Mouse (Mus musculus): ENCODE measurements at regions not wholly inside any gene's neighbourhood (a gene's known extent, or its start where the extent isn't known, plus 50 kb on each side); places are given as distances from the start of the nearest gene placed in this dataset.
A peak's percentile ranks its signal among the peaks of the same experiment; 100 is the strongest.

DNA sequence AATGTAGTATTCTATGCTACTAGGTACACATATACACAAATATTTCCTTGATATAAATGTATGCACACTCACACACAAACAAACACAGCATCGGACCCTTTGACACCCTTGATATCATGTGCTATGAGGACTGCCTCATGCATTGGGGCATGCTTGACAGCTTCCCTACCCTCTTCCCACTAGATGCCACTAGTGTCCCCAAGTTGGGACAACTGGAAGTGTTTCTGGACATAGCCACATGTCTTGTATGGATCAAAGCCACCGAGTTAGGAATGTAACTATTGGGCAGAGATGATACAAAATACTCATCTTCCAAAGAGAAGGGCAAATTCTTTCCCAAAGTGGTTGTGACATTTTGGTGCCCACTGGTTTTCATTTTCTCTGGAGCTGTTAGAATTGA, 565.2 kb upstream of the Id4 start:
- no peaks in the 10 kb centered on the region for H3K27me3 ChIP-seq
- H3K9me3 ChIP-seq (replicated peaks), result no peaks in the 10 kb centered on the region
- H3K36me3 ChIP-seq (replicated peaks), result no peaks in the 10 kb centered on the region
- no peak overlapping the region for H3K4me2 ChIP-seq
- WGBS (ENCODE audit: insufficient replicate concordance), result 62% methylated on average over 2 of the region's 2 CpGs
- no peak overlapping the region for H3K27ac ChIP-seq (replicated peaks)
- H3K4me3 ChIP-seq (replicated peaks), result no peak overlapping the region
- H3K9ac ChIP-seq, result no peak overlapping the region
- no peak for ATAC-seq (ENCODE audit: insufficient read depth)
- no peaks in the 10 kb centered on the region for H3K4me1 ChIP-seq (replicated peaks)

GRCm38 (mm10) chr13:47700556-47700955, 560.5 kb upstream of the Id4 start:
- H3K4me3 ChIP-seq (replicated peaks), result no peak overlapping the region
- no peak overlapping the region for H3K9ac ChIP-seq
- H3K36me3 ChIP-seq (replicated peaks), result no peaks in the 10 kb centered on the region
- H3K4me2 ChIP-seq, result no peak overlapping the region
- H3K9me3 ChIP-seq (replicated peaks), result no peaks in the 10 kb centered on the region
- no peak overlapping the region for H3K27ac ChIP-seq (replicated peaks)
- WGBS (ENCODE audit: insufficient replicate concordance), result 47% methylated on average over 3 of the region's 3 CpGs
- H3K27me3 ChIP-seq, result no peaks in the 10 kb centered on the region
- ATAC-seq (ENCODE audit: insufficient read depth), result no peak
- H3K4me1 ChIP-seq (replicated peaks), result no peaks in the 10 kb centered on the region

GRCm38 (mm10) chr13:47707961-47708609, 552.9 kb upstream of the Id4 start:
- no peak for ATAC-seq (ENCODE audit: insufficient read depth)
- no peak overlapping the region for H3K4me2 ChIP-seq
- no peaks in the 10 kb centered on the region for H3K4me1 ChIP-seq (replicated peaks)
- H3K27ac ChIP-seq (replicated peaks), result no peak overlapping the region
- 75% methylated on average over 18 of the region's 18 CpGs for WGBS (ENCODE audit: insufficient replicate concordance)
- H3K4me3 ChIP-seq (replicated peaks), result no peak overlapping the region
- H3K36me3 ChIP-seq (replicated peaks), result no peaks in the 10 kb centered on the region
- H3K9me3 ChIP-seq (replicated peaks), result no peaks in the 10 kb centered on the region
- H3K9ac ChIP-seq, result no peak overlapping the region
- H3K27me3 ChIP-seq, result no peaks in the 10 kb centered on the region

DNA sequence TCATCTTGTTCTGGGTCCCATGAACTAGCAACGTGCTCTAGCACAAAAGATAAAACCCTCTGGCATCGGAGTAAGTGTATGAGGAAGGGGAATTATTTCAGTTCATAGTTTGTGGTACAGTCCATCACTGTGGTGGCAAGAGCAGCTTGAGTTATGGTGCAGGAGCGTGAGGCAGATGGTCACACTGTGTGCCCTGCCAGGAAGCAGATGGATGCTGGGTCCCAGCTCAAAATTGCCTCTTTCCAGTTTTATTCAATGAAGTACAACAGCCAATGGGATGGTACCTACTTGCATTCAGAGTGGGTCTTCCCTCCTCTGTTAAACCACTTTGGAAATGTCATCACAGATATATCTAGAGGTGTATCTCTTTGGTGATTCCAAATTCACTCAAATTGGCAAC, 551.7 kb upstream of the Id4 start:
- H3K27ac ChIP-seq (replicated peaks), result no peak overlapping the region
- H3K4me1 ChIP-seq (replicated peaks), result no peaks in the 10 kb centered on the region
- no peak overlapping the region for H3K4me3 ChIP-seq (replicated peaks)
- no peak for ATAC-seq (ENCODE audit: insufficient read depth)
- no peak overlapping the region for H3K9ac ChIP-seq
- no peaks in the 10 kb centered on the region for H3K36me3 ChIP-seq (replicated peaks)
- no peak overlapping the region for H3K4me2 ChIP-seq
- H3K9me3 ChIP-seq (replicated peaks), result no peaks in the 10 kb centered on the region
- H3K27me3 ChIP-seq, result no peaks in the 10 kb centered on the region
- WGBS (ENCODE audit: insufficient replicate concordance), result 60% methylated on average over 3 of the region's 3 CpGs

DNA sequence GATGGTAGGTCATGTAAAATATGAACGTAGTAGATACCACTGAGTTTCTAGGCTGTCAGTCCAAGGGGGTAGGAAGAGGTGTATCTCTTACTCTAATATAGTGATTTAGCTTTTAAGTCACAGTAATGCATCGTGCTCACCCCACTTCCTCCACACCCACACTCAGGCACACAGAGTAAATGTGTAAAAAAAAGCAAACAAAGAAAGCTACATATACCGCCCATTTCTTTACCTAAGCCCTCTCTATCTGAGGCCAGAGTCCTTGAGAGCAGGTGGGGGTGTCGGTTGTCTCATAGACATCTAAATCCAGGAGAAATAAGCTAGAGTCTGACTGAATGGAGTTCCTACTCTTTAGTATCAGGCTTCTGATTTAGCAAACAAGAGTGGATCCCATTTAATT, 548.5 kb upstream of the Id4 start:
- Histone ChIP-seq H3K36me3 (replicated peaks) (no peaks in the 10 kb centered on the region), H3K9ac (no peak overlapping the region), H3K4me1 (replicated peaks) (no peaks in the 10 kb centered on the region), H3K4me2 (no peak overlapping the region), H3K27me3 (no peaks in the 10 kb centered on the region), H3K9me3 (replicated peaks) (no peaks in the 10 kb centered on the region), H3K27ac (replicated peaks) (no peak overlapping the region), H3K4me3 (replicated peaks) (no peak overlapping the region)
- ATAC-seq (ENCODE audit: insufficient read depth), result peak; percentile 75
- WGBS (ENCODE audit: insufficient replicate concordance), result 45% methylated on average over 4 of the region's 4 CpGs

DNA sequence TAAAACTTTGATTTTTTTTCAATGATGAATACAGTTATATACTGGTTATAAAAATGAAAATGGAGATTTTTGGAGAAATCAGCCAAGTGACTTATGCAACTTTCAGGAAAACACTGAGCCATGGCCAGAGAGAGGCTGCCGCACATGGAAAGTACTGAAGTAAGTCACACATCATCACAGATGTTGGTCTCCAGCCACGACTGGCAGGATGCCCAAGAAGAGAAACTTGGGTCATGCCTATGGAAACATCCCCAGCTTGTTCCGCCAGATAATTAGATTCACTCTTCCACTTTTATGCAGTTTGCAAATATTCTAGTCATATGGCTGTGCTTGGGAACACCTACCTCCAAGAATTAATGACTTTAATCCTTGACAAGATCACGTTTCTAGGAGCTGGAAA, 544.8 kb upstream of the Id4 start:
- no peaks in the 10 kb centered on the region for H3K9me3 ChIP-seq (replicated peaks)
- no peaks in the 10 kb centered on the region for H3K27me3 ChIP-seq
- no peak overlapping the region for H3K4me2 ChIP-seq
- WGBS (ENCODE audit: insufficient replicate concordance), result 51% methylated on average over 4 of the region's 4 CpGs
- no peaks in the 10 kb centered on the region for H3K36me3 ChIP-seq (replicated peaks)
- no peak for ATAC-seq (ENCODE audit: insufficient read depth)
- no peak overlapping the region for H3K9ac ChIP-seq
- no peak overlapping the region for H3K27ac ChIP-seq (replicated peaks)
- no peak overlapping the region for H3K4me3 ChIP-seq (replicated peaks)
- no peaks in the 10 kb centered on the region for H3K4me1 ChIP-seq (replicated peaks)

DNA sequence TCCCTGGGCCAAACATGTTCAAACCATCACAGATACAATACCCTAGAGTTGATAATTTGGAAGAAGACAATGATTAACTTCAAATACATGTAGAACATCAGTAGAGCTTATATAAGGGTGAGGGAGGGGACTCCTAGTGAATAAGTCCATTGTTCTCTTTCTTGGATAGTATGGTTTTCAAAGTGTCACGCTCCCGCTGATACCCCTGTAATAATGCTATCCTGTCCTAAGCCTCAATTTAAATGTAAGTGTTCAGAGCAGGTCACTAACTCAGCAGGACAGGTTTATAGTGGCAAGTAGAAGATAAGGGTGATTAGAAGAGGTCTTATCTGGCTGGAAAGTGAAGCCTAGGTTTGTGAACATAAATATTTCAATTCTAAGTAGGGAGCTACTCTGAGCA, 540.4 kb upstream of the Id4 start:
- H3K27ac ChIP-seq (replicated peaks), result no peak overlapping the region
- no peaks in the 10 kb centered on the region for H3K36me3 ChIP-seq (replicated peaks)
- no peaks in the 10 kb centered on the region for H3K4me1 ChIP-seq (replicated peaks)
- ATAC-seq (ENCODE audit: insufficient read depth), result no peak
- 86% methylated on average over 2 of the region's 2 CpGs for WGBS (ENCODE audit: insufficient replicate concordance)
- H3K4me2 ChIP-seq, result no peak overlapping the region
- H3K9me3 ChIP-seq (replicated peaks), result 0 out of 2 replicates have a peak, but pooled peaks cover 2% of the 10 kb centered on the region
- H3K4me3 ChIP-seq (replicated peaks), result no peak overlapping the region
- H3K9ac ChIP-seq, result no peak overlapping the region
- no peaks in the 10 kb centered on the region for H3K27me3 ChIP-seq

- no peak overlapping the region for H3K4me3 ChIP-seq (replicated peaks)
- no peaks in the 10 kb centered on the region for H3K9me3 ChIP-seq (replicated peaks)
- H3K4me1 ChIP-seq (replicated peaks), result no peaks in the 10 kb centered on the region
- H3K36me3 ChIP-seq (replicated peaks), result no peaks in the 10 kb centered on the region
- H3K4me2 ChIP-seq, result no peak overlapping the region
- WGBS (ENCODE audit: insufficient replicate concordance), result 37% methylated on average over 1 of the region's 1 CpGs
- no peaks in the 10 kb centered on the region for H3K27me3 ChIP-seq
- no peak for ATAC-seq (ENCODE audit: insufficient read depth)
- no peak overlapping the region for H3K27ac ChIP-seq (replicated peaks)
- no peak overlapping the region for H3K9ac ChIP-seq
Observed at GRCm38 (mm10) chr13:47734415-47734814, 526.6 kb upstream of the Id4 start.

DNA sequence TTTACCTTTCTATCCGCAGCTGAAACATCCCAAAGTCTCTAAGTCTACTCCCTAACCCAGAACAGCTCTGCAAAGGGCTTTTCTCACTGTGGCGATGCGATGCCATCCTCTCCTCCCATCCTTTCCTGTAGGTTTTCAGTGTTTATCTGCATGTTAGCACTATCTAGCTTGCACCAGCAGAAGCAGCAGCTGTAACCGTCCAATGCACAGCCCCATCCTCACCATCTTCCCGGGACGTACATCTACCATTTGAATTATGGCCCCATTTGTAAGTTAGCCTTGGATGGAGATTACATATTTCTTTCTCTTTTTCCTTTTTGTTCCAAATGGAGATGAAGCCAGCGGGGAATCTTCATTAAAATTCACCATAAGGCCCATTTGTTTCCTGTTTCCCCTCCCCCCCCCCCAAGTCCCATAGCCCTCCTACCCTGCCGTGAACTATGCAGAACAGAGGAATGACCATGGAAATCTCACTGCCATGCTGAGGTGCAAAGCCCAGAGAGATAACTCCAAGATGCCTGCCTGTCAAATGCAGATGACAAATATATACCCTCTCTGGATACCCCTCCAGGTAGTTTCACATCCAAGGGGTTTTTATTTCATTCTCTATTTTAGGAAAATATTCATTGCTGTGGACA, 525.5 kb upstream of the Id4 start:
- no peaks in the 10 kb centered on the region for H3K9me3 ChIP-seq (replicated peaks)
- H3K4me3 ChIP-seq (replicated peaks), result no peak overlapping the region
- H3K4me1 ChIP-seq (replicated peaks), result no peaks in the 10 kb centered on the region
- H3K27me3 ChIP-seq, result no peaks in the 10 kb centered on the region
- H3K9ac ChIP-seq, result no peak overlapping the region
- H3K27ac ChIP-seq (replicated peaks), result no peak overlapping the region
- WGBS (ENCODE audit: insufficient replicate concordance), result 56% methylated on average over 8 of the region's 8 CpGs
- ATAC-seq (ENCODE audit: insufficient read depth), result no peak
- no peak overlapping the region for H3K4me2 ChIP-seq
- no peaks in the 10 kb centered on the region for H3K36me3 ChIP-seq (replicated peaks)

DNA sequence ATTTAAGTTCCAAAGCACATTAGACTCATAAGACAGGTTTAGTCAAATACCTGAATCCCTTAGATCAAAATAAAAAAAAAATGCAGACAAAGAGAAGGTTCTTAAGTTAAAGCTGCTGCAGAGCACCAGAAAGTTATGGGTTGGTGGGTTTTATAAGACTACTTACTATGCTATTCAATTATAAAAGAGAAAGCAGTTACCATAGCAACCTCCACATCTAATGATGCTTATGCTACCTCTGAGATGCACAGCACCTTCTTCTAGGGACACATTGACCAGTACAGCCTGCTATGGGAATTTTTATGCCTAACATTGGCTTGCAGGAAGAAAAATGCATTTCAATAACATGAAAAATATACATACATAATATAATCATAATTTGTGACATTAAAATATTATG, 512.1 kb upstream of the Id4 start:
- Histone ChIP-seq H3K9me3 (replicated peaks) (no peaks in the 10 kb centered on the region), H3K9ac (no peak overlapping the region), H3K27me3 (no peaks in the 10 kb centered on the region), H3K4me2 (no peak overlapping the region), H3K36me3 (replicated peaks) (no peaks in the 10 kb centered on the region), H3K4me3 (replicated peaks) (no peak overlapping the region), H3K27ac (replicated peaks) (no peak overlapping the region), H3K4me1 (replicated peaks) (no peaks in the 10 kb centered on the region)
- no peak for ATAC-seq (ENCODE audit: insufficient read depth)

DNA sequence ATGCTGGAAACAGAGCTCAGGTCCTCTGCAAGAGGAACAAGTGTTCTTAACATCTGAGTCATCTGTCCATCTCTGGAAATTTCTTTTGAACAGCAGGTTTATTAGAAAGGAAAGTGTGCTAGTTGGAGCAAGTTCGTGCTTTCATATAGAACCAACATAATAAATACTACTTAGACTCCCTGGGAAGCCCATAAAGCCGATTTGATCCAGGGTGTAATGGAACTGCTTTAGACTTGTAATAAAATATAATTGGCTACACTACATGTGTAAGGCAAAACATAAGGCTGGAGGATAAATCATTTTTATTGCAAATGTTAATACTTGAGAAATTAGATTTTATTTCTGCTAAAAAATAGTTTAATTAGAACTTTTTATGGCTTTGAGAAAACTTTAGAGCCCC, 510.0 kb upstream of the Id4 start:
- WGBS (ENCODE audit: insufficient replicate concordance), result 52% methylated on average over 2 of the region's 2 CpGs
- no peaks in the 10 kb centered on the region for H3K4me1 ChIP-seq (replicated peaks)
- no peaks in the 10 kb centered on the region for H3K27me3 ChIP-seq
- no peak for ATAC-seq (ENCODE audit: insufficient read depth)
- no peaks in the 10 kb centered on the region for H3K36me3 ChIP-seq (replicated peaks)
- H3K4me2 ChIP-seq, result no peak overlapping the region
- no peak overlapping the region for H3K9ac ChIP-seq
- H3K4me3 ChIP-seq (replicated peaks), result no peak overlapping the region
- no peaks in the 10 kb centered on the region for H3K9me3 ChIP-seq (replicated peaks)
- H3K27ac ChIP-seq (replicated peaks), result no peak overlapping the region

Data from liver, embryonic 15.5 days (tissue).